ENCODE assay signal across 14 mouse cellular contexts in the genomic region with DNA sequence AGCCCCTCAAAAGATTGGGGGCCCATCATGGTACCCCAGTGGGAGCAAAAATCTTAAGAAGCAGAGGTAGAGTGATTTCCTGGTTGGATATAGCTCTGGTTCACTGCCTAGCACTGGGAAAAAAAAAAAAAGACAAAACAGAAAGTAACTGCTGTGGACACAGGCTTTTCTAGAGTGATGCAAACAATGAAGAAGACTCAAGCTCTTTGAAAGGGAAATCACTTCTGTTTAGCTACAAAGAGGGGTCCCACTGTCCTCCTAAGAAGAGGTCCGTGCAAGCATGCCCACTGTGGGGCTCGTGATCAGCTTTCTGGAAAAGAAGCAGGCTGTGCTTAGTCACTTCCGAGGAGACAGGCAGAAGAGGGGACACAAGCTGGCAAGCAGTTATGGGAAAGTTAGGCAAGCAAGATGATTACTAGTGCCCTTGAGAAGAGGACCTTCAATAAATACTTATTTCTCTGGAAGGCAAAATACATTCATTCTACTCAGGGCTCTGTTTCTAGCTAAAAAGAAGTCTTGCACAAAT.
DNase-seq lines count a peak whose midpoint lies in the region.
"Had no signal": no experiment of that assay in that cellular context is flagged by ENCODE, and none has a peak within 500 bp of the region (broad histone marks: within the 10 kb centered on the region; RNA-seq: fewer than 3 reads in every experiment).

No protein-coding gene starts in this region.

- DNase-seq in adrenal gland, adult 2 months: peak; percentile 43
- DNase-seq in adrenal gland, adult 18-20 months (ENCODE audit: low spot score in 2 of 2): no peak
- DNase-seq in ES-CJ7 (ENCODE audit: low read depth, low spot score): peak; percentile 59
- DNase-seq in R1 (ENCODE audit: low read depth, low spot score): peak; percentile 34
- DNase-seq in adrenal gland, postnatal 36 days: peak; percentile 19 to 21
- no peak for DNase-seq in adipocyte (ENCODE audit: low spot score)
- DNase-seq in gastrocnemius, postnatal 10 days: no peak
- DNase-seq: cerebellum, adult 11 months; cerebellum, adult 8-10 months; cerebellum, postnatal 14 days; embryo, embryonic 11 days; gastrocnemius, postnatal 14 days; heart, postnatal 36 days; kidney, adult 8-10 months had no signal

Comparison
In these comparisons a context has a peak if more than half of its experiments do, and no peak if none do; other contexts are left out.
1. DNase-seq: peak in adrenal gland, adult 2 months (single experiment), ES-CJ7 (single experiment), R1 (single experiment) and adrenal gland, postnatal 36 days (2 of 2); none in adrenal gland, adult 18-20 months (0 of 2), adipocyte (single experiment) and gastrocnemius, postnatal 10 days (single experiment).